Mouse (Mus musculus): ENCODE data around the gene Akr1c21. TPM values are rescaled to one million over a fixed set of nuclear protein-coding genes. Genes with fewer than 3 reads are reported as not detected.

Akr1c21 gene
- polyA plus RNA-seq (2012; rRNA removed), result not detected in 2 replicates

GRCm38 (mm10) chr13:4573871-4574270, at the start of gene Akr1c21:
Akr1c21 (plus strand) TSS chr13:4574075.

DNA sequence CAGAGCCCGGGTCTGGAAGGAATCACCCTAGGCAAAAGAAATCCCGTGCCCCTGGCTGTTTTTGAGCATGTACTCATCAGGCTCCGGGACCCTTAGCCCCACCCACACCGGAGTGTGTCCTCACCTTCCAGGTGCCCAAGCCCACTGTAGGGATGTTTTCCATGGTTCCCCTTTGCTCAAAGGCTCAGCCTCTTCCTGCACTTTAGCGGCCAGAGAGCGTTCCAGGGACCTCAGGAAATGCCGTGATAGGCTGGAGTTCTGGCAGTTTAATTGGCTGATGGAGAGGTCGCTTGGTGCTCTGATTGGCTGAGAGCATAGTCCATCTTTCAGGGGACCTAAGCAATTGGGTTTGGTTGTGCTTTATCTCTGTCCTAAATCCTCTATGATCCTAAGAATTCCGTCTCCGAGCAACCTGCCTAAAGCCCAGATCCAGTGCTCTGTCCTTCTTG, 35.1 kb downstream of the Akr1c21 start, which contains the start of gene Akr1e1:
TSS of gene Akr1e1 (minus strand) at position 214 of the 449 bp plus-strand sequence.

Other genes starting within 250 kb of the Akr1c21 start
- 0.21 TPM in 1 of 2 replicates, not detected in the other for gene Akr1c6, start 139.8 kb upstream of the Akr1c21 start, polyA plus RNA-seq (2012; rRNA removed)
- gene Akr1c20, start 50.7 kb upstream of the Akr1c21 start, polyA plus RNA-seq (2012; rRNA removed), result not detected in 2 replicates
- 2.1 and 2.3 TPM in 2 replicates for gene Akr1e1, start 35.1 kb downstream of the Akr1c21 start, polyA plus RNA-seq (2012; rRNA removed)

All from ovary, adult 2 months (tissue).